Mouse (Mus musculus): ENCODE measurements at regions not wholly inside any gene's neighbourhood (a gene's known extent, or its start where the extent isn't known, plus 50 kb on each side); places are given as distances from the start of the nearest gene placed in this dataset.

GRCm38 (mm10) chr3:143806940-143807339, 398.1 kb downstream of the Lmo4 start:
- DNase-seq (ENCODE audit: low read depth, low spot score): no peak

GRCm38 (mm10) chr3:143797850-143798249, 407.2 kb downstream of the Lmo4 start:
- no peak for DNase-seq (ENCODE audit: low read depth, low spot score)

- no peak for DNase-seq (ENCODE audit: low read depth, low spot score)
These were observed 414.1 kb downstream of the Lmo4 start for GRCm38 (mm10) chr3:143790905-143791304.

GRCm38 (mm10) chr3:143789932-143790570, 415.0 kb downstream of the Lmo4 start:
- DNase-seq (ENCODE audit: low read depth, low spot score): no peak

- peak; percentile 20 for DNase-seq (ENCODE audit: low read depth, low spot score)
These were observed 418.1 kb downstream of the Lmo4 start for GRCm38 (mm10) chr3:143786889-143787288.

GRCm38 (mm10) chr3:143784353-143784791, 420.6 kb downstream of the Lmo4 start:
- no peak for DNase-seq (ENCODE audit: low read depth, low spot score)

- no peak for DNase-seq (ENCODE audit: low read depth, low spot score)
These were observed 426.9 kb downstream of the Lmo4 start for GRCm38 (mm10) chr3:143778161-143778560.

- no peak for DNase-seq (ENCODE audit: low read depth, low spot score)
These were observed 445.7 kb downstream of the Lmo4 start for GRCm38 (mm10) chr3:143759337-143759736.

- DNase-seq (ENCODE audit: low read depth, low spot score): no peak
These were observed 451.8 kb downstream of the Lmo4 start for GRCm38 (mm10) chr3:143753197-143753596.

- DNase-seq (ENCODE audit: low read depth, low spot score): no peak
These were observed 452.4 kb downstream of the Lmo4 start for GRCm38 (mm10) chr3:143752660-143753059.

GRCm38 (mm10) chr3:143750128-143750527, 454.9 kb downstream of the Lmo4 start:
- no peak for DNase-seq (ENCODE audit: low read depth, low spot score)

GRCm38 (mm10) chr3:143743649-143744048, 461.4 kb downstream of the Lmo4 start:
- DNase-seq (ENCODE audit: low read depth, low spot score): no peak

- DNase-seq (ENCODE audit: low read depth, low spot score): no peak
These were observed 462.0 kb downstream of the Lmo4 start for GRCm38 (mm10) chr3:143742786-143743571.

- DNase-seq (ENCODE audit: low read depth, low spot score): no peak
These were observed 466.3 kb downstream of the Lmo4 start for GRCm38 (mm10) chr3:143738676-143739075.

- DNase-seq (ENCODE audit: low read depth, low spot score): no peak
These were observed 467.2 kb downstream of the Lmo4 start for GRCm38 (mm10) chr3:143737844-143738243.

- DNase-seq (ENCODE audit: low read depth, low spot score): no peak
These were observed 468.2 kb downstream of the Lmo4 start for GRCm38 (mm10) chr3:143736651-143737398.

- DNase-seq (ENCODE audit: low read depth, low spot score): no peak
These were observed 470.2 kb downstream of the Lmo4 start for GRCm38 (mm10) chr3:143734791-143735190.

- no peak for DNase-seq (ENCODE audit: low read depth, low spot score)
These were observed 471.9 kb downstream of the Lmo4 start for GRCm38 (mm10) chr3:143732966-143733725.

GRCm38 (mm10) chr3:143729473-143730076, 475.4 kb downstream of the Lmo4 start:
- DNase-seq (ENCODE audit: low read depth, low spot score): no peak

GRCm38 (mm10) chr3:143722571-143722970, 482.4 kb downstream of the Lmo4 start:
- no peak for DNase-seq (ENCODE audit: low read depth, low spot score)

GRCm38 (mm10) chr3:143722082-143722481, 482.9 kb downstream of the Lmo4 start:
- no peak for DNase-seq (ENCODE audit: low read depth, low spot score)

Data from ZHBTc4 (cell line).